Mouse (Mus musculus): ENCODE results near the gene Rnf225. TPM values are rescaled to one million over a fixed set of nuclear protein-coding genes. Genes with fewer than 3 reads are reported as not detected.
A peak's percentile ranks its signal among the peaks of the same experiment; 100 is the strongest.
"Not testable (repeated sequence)": the region's sequence is repeated elsewhere in the genome, so short reads cannot be mapped to it uniquely, and the experiment has no call there.

The Rnf225 gene
- total and polyA plus RNA-seq, 2 experiments from 2014 or later, result 0.19 TPM; not detected in 1

GRCm38 (mm10) chr7:12905146-12905545 lies 22.1 kb upstream of the Rnf225 start:
- Histone ChIP-seq H3K4me1 (ENCODE audit: control insufficient read depth, insufficient read depth) (no peaks in the 10 kb centered on the region), H3K9ac (replicated peaks; ENCODE audit: low read depth, low read length) (no peak overlapping the region), H3K36me3 (replicated peaks; ENCODE audit: control insufficient read depth, insufficient read depth, low read length) (peaks cover 35% of the 10 kb centered on the region), H3K27me3 (ENCODE audit: control insufficient read depth, insufficient read depth, low read length) (no peaks in the 10 kb centered on the region), H3K9me3 (replicated peaks; ENCODE audit: control insufficient read depth, low read length) (no peaks in the 10 kb centered on the region), H3K4me2 (ENCODE audit: low read depth, low read length) (no peak overlapping the region), H3K27ac (ENCODE audit: low read depth) (no peak overlapping the region), H3K4me3 (ENCODE audit: low read depth, low read length) (no peak overlapping the region)
- no peak for TF ChIP-seq EP300 (IDR thresholded peaks at IDR 0.05; ENCODE audit: low read depth)
- TF ChIP-seq CTCF (IDR thresholded peaks at IDR 0.05; ENCODE audit: low read depth), result no peak
- DNase-seq (ENCODE audit: low spot score) (peak; percentile 11), ATAC-seq (ENCODE audit: insufficient read depth, low read depth) (no peak; the same call in 1 of the 2 replicates)
- 33% methylated on average over 1 of the region's 1 CpGs for WGBS

GRCm38 (mm10) chr7:12909498-12909962 lies 17.7 kb upstream of the Rnf225 start:
- DNase-seq (ENCODE audit: low spot score), result peak; percentile 72
- Histone ChIP-seq H3K9ac (replicated peaks; ENCODE audit: low read depth, low read length) (peak overlapping the region; percentile 59; the same call in 1 of the 2 replicates), H3K4me1 (ENCODE audit: control insufficient read depth, insufficient read depth) (no peaks in the 10 kb centered on the region), H3K36me3 (replicated peaks; ENCODE audit: control insufficient read depth, insufficient read depth, low read length) (peaks cover 31% of the 10 kb centered on the region), H3K27me3 (ENCODE audit: control insufficient read depth, insufficient read depth, low read length) (no peaks in the 10 kb centered on the region), H3K4me3 (ENCODE audit: low read depth, low read length) (peak overlapping the region; percentile 65), H3K27ac (ENCODE audit: low read depth) (peak overlapping the region; percentile 88), H3K9me3 (replicated peaks; ENCODE audit: control insufficient read depth, low read length) (no peaks in the 10 kb centered on the region), H3K4me2 (ENCODE audit: low read depth, low read length) (peak overlapping the region; percentile 68)
- 31% methylated on average over 7 of the region's 7 CpGs for WGBS
- 0 out of 2 replicates have a peak, but pooled peaks have one; percentile 28 for ATAC-seq (ENCODE audit: insufficient read depth, low read depth)
- TF ChIP-seq EP300 (IDR thresholded peaks at IDR 0.05; ENCODE audit: low read depth), result no peak
- TF ChIP-seq CTCF (IDR thresholded peaks at IDR 0.05; ENCODE audit: low read depth), result peak; percentile 72

- no peaks in the 10 kb centered on the region for H3K9me3 ChIP-seq (replicated peaks; ENCODE audit: control insufficient read depth, low read length)
- peak overlapping the region; percentile 59 for H3K9ac ChIP-seq (replicated peaks; ENCODE audit: low read depth, low read length)
- peak; percentile 64 for DNase-seq (ENCODE audit: low spot score)
- ATAC-seq (ENCODE audit: insufficient read depth, low read depth), result peak; percentile 81
- TF ChIP-seq EP300 (IDR thresholded peaks at IDR 0.05; ENCODE audit: low read depth), result no peak
- no peak for TF ChIP-seq CTCF (IDR thresholded peaks at IDR 0.05; ENCODE audit: low read depth)
- WGBS, result 3% methylated on average over 19 of the region's 19 CpGs
- H3K4me3 ChIP-seq (ENCODE audit: low read depth, low read length), result peak overlapping the region; percentile 65
- H3K27ac ChIP-seq (ENCODE audit: low read depth), result peak overlapping the region; percentile 88
- no peaks in the 10 kb centered on the region for H3K4me1 ChIP-seq (ENCODE audit: control insufficient read depth, insufficient read depth)
- peak overlapping the region; percentile 68 for H3K4me2 ChIP-seq (ENCODE audit: low read depth, low read length)
- H3K36me3 ChIP-seq (replicated peaks; ENCODE audit: control insufficient read depth, insufficient read depth, low read length), result peaks cover 31% of the 10 kb centered on the region
- no peaks in the 10 kb centered on the region for H3K27me3 ChIP-seq (ENCODE audit: control insufficient read depth, insufficient read depth, low read length)
These were observed 17.0 kb upstream of the Rnf225 start for GRCm38 (mm10) chr7:12910181-12910668.

- Histone ChIP-seq H3K4me3 (ENCODE audit: low read depth, low read length) (no peak overlapping the region), H3K27ac (ENCODE audit: low read depth) (no peak overlapping the region), H3K27me3 (ENCODE audit: control insufficient read depth, insufficient read depth, low read length) (no peaks in the 10 kb centered on the region), H3K9me3 (replicated peaks; ENCODE audit: control insufficient read depth, low read length) (no peaks in the 10 kb centered on the region), H3K36me3 (replicated peaks; ENCODE audit: control insufficient read depth, insufficient read depth, low read length) (peaks cover 1% of the 10 kb centered on the region; the same call in 1 of the 2 replicates), H3K4me1 (ENCODE audit: control insufficient read depth, insufficient read depth) (no peaks in the 10 kb centered on the region), H3K4me2 (ENCODE audit: low read depth, low read length) (no peak overlapping the region), H3K9ac (replicated peaks; ENCODE audit: low read depth, low read length) (no peak overlapping the region)
- ATAC-seq (ENCODE audit: insufficient read depth, low read depth) (no peak), DNase-seq (ENCODE audit: low spot score) (peak; percentile 36)
- TF ChIP-seq CTCF (IDR thresholded peaks at IDR 0.05; ENCODE audit: low read depth) (peak; percentile 57), EP300 (IDR thresholded peaks at IDR 0.05; ENCODE audit: low read depth) (no peak)
These were observed 13.7 kb upstream of the Rnf225 start for GRCm38 (mm10) chr7:12913556-12913955.

- not testable (repeated sequence) for H3K27ac ChIP-seq (ENCODE audit: low read depth); H3K27me3 ChIP-seq (ENCODE audit: control insufficient read depth, insufficient read depth, low read length); H3K4me3 ChIP-seq (ENCODE audit: low read depth, low read length); H3K9ac ChIP-seq (replicated peaks; ENCODE audit: low read depth, low read length); H3K9me3 ChIP-seq (replicated peaks; ENCODE audit: control insufficient read depth, low read length); ATAC-seq (ENCODE audit: insufficient read depth, low read depth); H3K4me1 ChIP-seq (ENCODE audit: control insufficient read depth, insufficient read depth); DNase-seq (ENCODE audit: low spot score); H3K4me2 ChIP-seq (ENCODE audit: low read depth, low read length)
- WGBS, result 66% methylated on average over 7 of the region's 8 CpGs
- H3K36me3 ChIP-seq (replicated peaks; ENCODE audit: control insufficient read depth, insufficient read depth, low read length), result peaks cover 25% of the 10 kb centered on the region
These were observed 6.7 kb upstream of the Rnf225 start for GRCm38 (mm10) chr7:12920495-12920894.

GRCm38 (mm10) chr7:12921318-12921704 lies 5.9 kb upstream of the Rnf225 start:
- TF ChIP-seq CTCF (IDR thresholded peaks at IDR 0.05; ENCODE audit: low read depth) (no peak), EP300 (IDR thresholded peaks at IDR 0.05; ENCODE audit: low read depth) (no peak)
- peak overlapping the region; percentile 93 for H3K27ac ChIP-seq (ENCODE audit: low read depth)
- WGBS, result 1% methylated on average over 3 of the region's 3 CpGs
- H3K4me3 ChIP-seq (ENCODE audit: low read depth, low read length), result peak overlapping the region; percentile 79
- H3K9ac ChIP-seq (replicated peaks; ENCODE audit: low read depth, low read length), result peak overlapping the region; percentile 71
- DNase-seq (ENCODE audit: low spot score) (peak; percentile 38), ATAC-seq (ENCODE audit: insufficient read depth, low read depth) (no peak)
- no peaks in the 10 kb centered on the region for H3K9me3 ChIP-seq (replicated peaks; ENCODE audit: control insufficient read depth, low read length)
- peaks cover 8% of the 10 kb centered on the region for H3K4me1 ChIP-seq (ENCODE audit: control insufficient read depth, insufficient read depth)
- peak overlapping the region; percentile 79 for H3K4me2 ChIP-seq (ENCODE audit: low read depth, low read length)
- H3K36me3 ChIP-seq (replicated peaks; ENCODE audit: control insufficient read depth, insufficient read depth, low read length), result peaks cover 33% of the 10 kb centered on the region
- no peaks in the 10 kb centered on the region for H3K27me3 ChIP-seq (ENCODE audit: control insufficient read depth, insufficient read depth, low read length)
